Mouse (Mus musculus) liver, embryonic 14.5 days (tissue): ENCODE measurements around the gene Cfdp1.

ENCODE experiments used
- CTCF ChIP-seq: IDR thresholded peaks from 2 replicates; pipeline ENCODE4 v1.5.1; 2016; ENCODE audit warnings: antibody characterized with exemption, low read depth, control low read depth
- EP300 ChIP-seq: IDR thresholded peaks from 2 replicates; pipeline ENCODE4 v1.6.1; 2016; ENCODE audit warnings: antibody characterized with exemption, low read depth

DNA sequence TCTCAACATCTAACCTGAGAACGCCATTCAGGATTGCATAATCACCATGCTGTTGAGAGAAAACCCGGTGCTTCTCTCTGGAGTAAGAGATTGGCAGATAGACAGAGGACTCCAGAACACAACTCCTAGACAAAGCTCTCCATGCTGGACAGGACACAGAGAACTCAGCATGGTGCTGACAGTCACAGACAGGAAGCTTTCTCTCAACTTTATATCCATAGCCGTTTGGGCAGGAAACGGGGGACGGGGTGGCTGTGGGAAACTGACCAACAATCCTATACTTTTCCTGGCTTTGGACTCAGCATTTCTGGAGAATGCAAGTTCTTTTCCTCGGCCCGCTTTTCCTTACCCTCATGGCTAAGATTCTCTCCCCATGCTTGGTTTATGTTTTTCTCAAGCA, 51.8 kb downstream of the Cfdp1 start:
- TF ChIP-seq EP300 (no peak), CTCF (no peak)
